Mouse (Mus musculus): ENCODE data around the gene Heyl. TPM values are rescaled to one million over a fixed set of nuclear protein-coding genes. Genes with fewer than 3 reads are reported as not detected.
A peak's percentile ranks its signal among the peaks of the same experiment; 100 is the strongest.
"Not testable (repeated sequence)": the region's sequence is repeated elsewhere in the genome, so short reads cannot be mapped to it uniquely, and the experiment has no call there.

The Heyl gene
- total RNA-seq, 2 experiments from 2014 or later = not detected

GRCm38 (mm10) chr4:123282915-123283674 lies 49.7 kb downstream of the Heyl start:
- peak; percentile 67 for ATAC-seq (replicated peaks; ENCODE audit: poor library complexity, severe bottlenecking)

GRCm38 (mm10) chr4:123283675-123284064 lies 50.3 kb downstream of the Heyl start:
- ATAC-seq (replicated peaks; ENCODE audit: poor library complexity, severe bottlenecking) = 0 out of 2 replicates have a peak, but pooled peaks have one; percentile 15

- ATAC-seq (replicated peaks; ENCODE audit: poor library complexity, severe bottlenecking) = no peak
Measured at GRCm38 (mm10) chr4:123284731-123285624, 51.6 kb downstream of the Heyl start.

GRCm38 (mm10) chr4:123286790-123287189 lies 53.4 kb downstream of the Heyl start:
- ATAC-seq (replicated peaks; ENCODE audit: poor library complexity, severe bottlenecking) = no peak

- no peak for ATAC-seq (replicated peaks; ENCODE audit: poor library complexity, severe bottlenecking)
Measured at GRCm38 (mm10) chr4:123289038-123289437, 55.7 kb downstream of the Heyl start.

GRCm38 (mm10) chr4:123292390-123292789 lies 59.0 kb downstream of the Heyl start:
- ATAC-seq (replicated peaks; ENCODE audit: poor library complexity, severe bottlenecking) = no peak

- no peak for ATAC-seq (replicated peaks; ENCODE audit: poor library complexity, severe bottlenecking)
Measured at GRCm38 (mm10) chr4:123292989-123293388, 59.6 kb downstream of the Heyl start.

- no peak for ATAC-seq (replicated peaks; ENCODE audit: poor library complexity, severe bottlenecking)
Measured at GRCm38 (mm10) chr4:123293661-123294443, 60.5 kb downstream of the Heyl start.

- ATAC-seq (replicated peaks; ENCODE audit: poor library complexity, severe bottlenecking) = not testable (repeated sequence)
Measured at GRCm38 (mm10) chr4:123295026-123295425, 61.7 kb downstream of the Heyl start.

- ATAC-seq (replicated peaks; ENCODE audit: poor library complexity, severe bottlenecking) = no peak
Measured at GRCm38 (mm10) chr4:123295516-123296147, 62.3 kb downstream of the Heyl start.

- no peak for ATAC-seq (replicated peaks; ENCODE audit: poor library complexity, severe bottlenecking)
Measured at GRCm38 (mm10) chr4:123296148-123296534, 62.8 kb downstream of the Heyl start.

GRCm38 (mm10) chr4:123297195-123297960 lies 64.0 kb downstream of the Heyl start:
- ATAC-seq (replicated peaks; ENCODE audit: poor library complexity, severe bottlenecking) = no peak

GRCm38 (mm10) chr4:123298226-123298625 lies 64.9 kb downstream of the Heyl start:
- no peak for ATAC-seq (replicated peaks; ENCODE audit: poor library complexity, severe bottlenecking)

- no peak for ATAC-seq (replicated peaks; ENCODE audit: poor library complexity, severe bottlenecking)
Measured at GRCm38 (mm10) chr4:123298980-123299670, 65.8 kb downstream of the Heyl start.

Other genes with a start within 250 kb of the Heyl start
- gene Mycl, start 237.9 kb upstream of the Heyl start, total RNA-seq (2014; fragmentation: Nextera tagmentation) = 1.5 and 4.4 TPM in 2 replicates
- 0.21 and 0.78 TPM in 2 replicates for gene Mycl, start 237.9 kb upstream of the Heyl start, total RNA-seq (2017)
- 10.8 and 21.5 TPM in 2 replicates for gene Trit1, start 217.0 kb upstream of the Heyl start, total RNA-seq (2014; fragmentation: Nextera tagmentation)
- 20.4 and 20.7 TPM in 2 replicates for gene Trit1, start 217.0 kb upstream of the Heyl start, total RNA-seq (2017)
- gene Bmp8b, start 128.4 kb upstream of the Heyl start, total RNA-seq (2014; fragmentation: Nextera tagmentation) = not detected in 2 replicates
- 0.09 TPM in 1 of 2 replicates, not detected in the other for gene Bmp8b, start 128.4 kb upstream of the Heyl start, total RNA-seq (2017)
- gene Oxct2b, start 117.3 kb upstream of the Heyl start, total RNA-seq (2014; fragmentation: Nextera tagmentation) = 1.7 TPM in 1 of 2 replicates, not detected in the other
- not detected in 2 replicates for gene Oxct2b, start 117.3 kb upstream of the Heyl start, total RNA-seq (2017)
- gene Ppie, start 93.6 kb upstream of the Heyl start, total RNA-seq (2014; fragmentation: Nextera tagmentation) = 56.2 and 64.7 TPM in 2 replicates
- 70.2 and 75.5 TPM in 2 replicates for gene Ppie, start 93.6 kb upstream of the Heyl start, total RNA-seq (2017)
- not detected in 2 replicates for gene Hpcal4, start 50.3 kb upstream of the Heyl start, total RNA-seq (2014; fragmentation: Nextera tagmentation)
- not detected in 2 replicates for gene Hpcal4, start 50.3 kb upstream of the Heyl start, total RNA-seq (2017)
- not detected in 2 replicates for gene Nt5c1a, start 32.1 kb upstream of the Heyl start, total RNA-seq (2014; fragmentation: Nextera tagmentation)
- not detected in 2 replicates for gene Nt5c1a, start 32.1 kb upstream of the Heyl start, total RNA-seq (2017)
- 93.4 and 113 TPM in 2 replicates for gene Pabpc4, start 28.8 kb downstream of the Heyl start, total RNA-seq (2014; fragmentation: Nextera tagmentation)
- gene Pabpc4, start 28.8 kb downstream of the Heyl start, total RNA-seq (2017) = 110 and 112 TPM in 2 replicates
- gene Oxct2a, start 90.1 kb downstream of the Heyl start, total RNA-seq (2014; fragmentation: Nextera tagmentation) = not detected in 2 replicates
- gene Oxct2a, start 90.1 kb downstream of the Heyl start, total RNA-seq (2017) = not detected in 2 replicates
- gene Bmp8a, start 109.7 kb downstream of the Heyl start, total RNA-seq (2014; fragmentation: Nextera tagmentation) = not detected in 2 replicates
- gene Bmp8a, start 109.7 kb downstream of the Heyl start, total RNA-seq (2017) = 0.30 TPM in 1 of 2 replicates, not detected in the other